In genomic region chr11:79018954-79019704, GRCm38 (mm10) we compare ENCODE assay signal across 9 mouse cellular contexts. TPM values are rescaled to one million over a fixed set of nuclear protein-coding genes. Genes with fewer than 3 reads are reported as not detected.
DNase-seq lines count a peak whose midpoint lies in the region; ATAC-seq and TF ChIP-seq lines count a peak whose summit lies in the region.
"Had no signal": no experiment of that assay in that cellular context is flagged by ENCODE, and none has a peak within 500 bp of the region (broad histone marks: within the 10 kb centered on the region; RNA-seq: fewer than 3 reads in every experiment).

No protein-coding gene starts in this region.

- WGBS in bone marrow, adult 2 months, result 32% methylated on average over 11 of the region's 11 CpGs
- 49% methylated on average over 11 of the region's 11 CpGs for WGBS in liver, postnatal 0 days (ENCODE audit: insufficient replicate concordance)

- H3K36me3 ChIP-seq in liver, postnatal 0 days (replicated peaks; ENCODE audit: insufficient read depth, low read length), result no peaks in the 10 kb centered on the region; the same call in 1 of the 2 replicates

- no peaks in the 10 kb centered on the region for H3K9me3 ChIP-seq in liver, postnatal 0 days (ENCODE audit: low read length)
- H3K9me3 ChIP-seq: heart, embryonic 15.5 days had no signal

- TF ChIP-seq CTCF in bone marrow, adult 2 months (IDR thresholded peaks at IDR 0.05; ENCODE audit: control insufficient read depth, insufficient read depth, low read length), result peak; percentile 84
- TF ChIP-seq CTCF in liver, postnatal 0 days (IDR thresholded peaks at IDR 0.05; ENCODE audit: low read depth), result peak; percentile 85

- peaks cover 8% of the 10 kb centered on the region; the same call in 1 of the 2 replicates for H3K4me1 ChIP-seq in bone marrow, adult 2 months (ENCODE audit: control insufficient read depth, insufficient read depth, low read length)
- peaks cover 12% of the 10 kb centered on the region for H3K4me1 ChIP-seq in liver, postnatal 0 days (ENCODE audit: insufficient read depth)

- no peak overlapping the region for H3K27ac ChIP-seq in bone marrow, adult 2 months (ENCODE audit: control insufficient read depth, insufficient read depth, low read depth, low read length, poor library complexity)
- H3K27ac ChIP-seq in liver, postnatal 0 days (ENCODE audit: low read depth), result no peak overlapping the region
- H3K27ac ChIP-seq: heart, embryonic 15.5 days had no signal

- TF ChIP-seq POLR2A in bone marrow, adult 2 months (IDR thresholded peaks at IDR 0.05; ENCODE audit: borderline replicate concordance, control insufficient read depth, low read depth, low read length), result no peak

- no peak overlapping the region for H3K9ac ChIP-seq in liver, postnatal 0 days (replicated peaks)
- H3K9ac ChIP-seq: heart, embryonic 15.5 days had no signal

- H3K4me3 ChIP-seq in bone marrow, adult 2 months (replicated peaks; ENCODE audit: control insufficient read depth, low read depth, low read length), result no peak overlapping the region
- H3K4me3 ChIP-seq in liver, postnatal 0 days (ENCODE audit: low read depth, low read length), result no peak overlapping the region
- H3K4me3 ChIP-seq: heart, embryonic 15.5 days had no signal

- DNase-seq in urinary bladder, adult 18-20 months (ENCODE audit: low spot score in 2 of 2), result peak; percentile 35 to 76
- no peak for DNase-seq in urinary bladder, postnatal 10 days (ENCODE audit: low spot score)
- DNase-seq in kidney, adult 9 months, result peak; percentile 73
- DNase-seq in liver, postnatal 0 days, result peak; percentile 86
- peak; percentile 56 for DNase-seq in retina, postnatal 7 days (ENCODE audit: low read depth, low spot score)
- peak; percentile 81 for DNase-seq in urinary bladder, postnatal 14 days (ENCODE audit: low spot score)

- ATAC-seq in erythroblast, adult 5-6 weeks (replicated peaks; ENCODE audit: low FRiP score, poor library complexity, severe bottlenecking), result peak; percentile 64
- ATAC-seq in liver, postnatal 0 days, result peak; percentile 57

- no peak for TF ChIP-seq EP300 in liver, postnatal 0 days (IDR thresholded peaks at IDR 0.05; ENCODE audit: low read depth)

- H3K27me3 ChIP-seq in liver, postnatal 0 days (ENCODE audit: insufficient read depth, low read length), result no peaks in the 10 kb centered on the region
- H3K27me3 ChIP-seq: heart, embryonic 15.5 days had no signal

- H3K4me2 ChIP-seq in liver, postnatal 0 days (ENCODE audit: low read depth, low read length), result no peak overlapping the region
- H3K4me2 ChIP-seq: heart, embryonic 15.5 days had no signal

RNA-seq across cellular contexts. Expression of gene Lgals9, which starts 34.4 kb away (rescaled TPM):
- polyA plus RNA-seq in bone marrow, adult 2 months (2011; ENCODE audit: insufficient read depth, insufficient read length, low replicate concordance, missing spikeins), result 54.4 and 58.6 TPM in 2 replicates
- 155 and 163 TPM in 2 replicates for total RNA-seq in erythroblast, adult 5-6 weeks (2015; ENCODE audit: low replicate concordance)
- 39.4 and 48.7 TPM in 2 replicates for total RNA-seq in erythroblast, adult 5-6 weeks (2017; ENCODE audit: low replicate concordance)
- polyA plus RNA-seq in liver, postnatal 0 days (2015; fragmentation: Nextera tagmentation; extraction: Ambion mirVana), result 361 and 373 TPM in 2 replicates
